Mouse (Mus musculus) kidney, adult 2 months (tissue): Measurements from ENCODE around the gene Cers6.

Experiments
- CTCF ChIP-seq: fragments of 200-500 bp; conservative IDR thresholded peaks from 2 replicates; pipeline ENCODE4 v1.5.1; 2011; ENCODE audit warnings: low read depth, mild to moderate bottlenecking, control low read depth, low read length, moderate library complexity, mixed read lengths; ENCODE audit not compliant: insufficient read depth, insufficient read length
- POLR2A ChIP-seq: fragments of 200-500 bp; IDR thresholded peaks from one replicate; pipeline ENCODE4 v1.6.1; 2011; ENCODE audit warnings: low read depth, low read length, control low read depth

DNA sequence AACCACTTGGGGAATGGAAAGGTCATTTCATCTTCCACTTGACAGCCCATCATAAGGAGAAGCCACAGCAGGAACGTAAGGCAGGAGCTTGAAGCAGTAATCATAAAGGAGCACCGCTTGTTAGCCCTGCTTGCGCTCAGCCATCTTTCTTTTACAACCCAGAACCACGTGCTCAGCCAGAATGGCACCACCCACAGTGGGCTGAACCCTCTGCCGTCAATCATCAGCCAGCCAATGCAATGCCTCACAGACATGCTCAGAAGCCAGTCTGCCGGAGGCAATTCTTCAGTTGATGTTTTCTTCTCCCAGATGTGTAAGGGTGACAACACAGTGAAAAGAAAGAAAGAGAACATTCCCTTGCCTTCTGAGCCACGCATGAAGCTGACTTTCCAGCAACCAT lies 267.1 kb downstream of the Cers6 start:
- no peak for TF ChIP-seq POLR2A
- TF ChIP-seq CTCF: no peak
